Mouse (Mus musculus): Measurements from ENCODE around the gene Zcchc18.
A peak's percentile ranks its signal among the peaks of the same experiment; 100 is the strongest.
"Not testable (repeated sequence)": the region's sequence is repeated elsewhere in the genome, so short reads cannot be mapped to it uniquely, and the experiment has no call there.

Gene Zcchc18

GRCm38 (mm10) chrX:136992978-136993547 lies at the start of gene Zcchc18:
Gene Zcchc18 (plus strand): TSS chrX:136993155.
- DNase-seq (ENCODE audit: low read depth, low spot score): peak; percentile 56

DNA sequence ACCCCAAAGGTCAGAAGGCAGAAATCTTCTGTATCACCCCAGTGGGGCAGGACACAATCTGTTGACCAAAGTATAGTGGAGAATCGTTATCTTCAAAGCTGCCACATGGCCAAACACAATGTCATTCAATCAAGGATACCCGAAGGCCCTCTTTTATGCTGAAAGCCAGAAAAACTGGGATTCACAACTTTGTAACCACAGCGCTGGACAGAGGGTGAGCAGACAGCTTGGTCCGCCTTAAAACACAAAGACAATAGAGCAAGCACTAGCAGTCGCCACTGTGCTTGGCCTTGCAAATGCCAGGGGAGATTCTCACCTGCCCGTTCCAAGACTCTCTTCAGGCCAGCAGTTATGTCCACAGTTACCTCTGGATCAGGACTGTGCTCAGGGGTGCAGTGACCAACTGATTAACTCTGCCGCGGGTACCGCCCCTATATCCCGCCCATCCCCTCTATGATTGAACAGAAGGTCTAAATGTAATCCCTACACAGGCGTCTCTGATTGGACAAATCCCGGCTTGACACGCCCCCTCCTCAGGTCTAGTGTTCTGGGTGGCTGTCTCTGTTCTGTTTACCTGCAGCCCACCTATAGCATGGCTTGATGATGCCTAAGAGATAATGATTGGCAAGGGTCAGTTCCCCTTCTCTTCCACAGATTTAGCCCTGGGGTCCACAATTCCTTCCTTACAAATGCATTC lies 35.2 kb upstream of the Zcchc18 start:
- peak; percentile 56 for DNase-seq (ENCODE audit: low read depth, low spot score)

- not testable (repeated sequence) for DNase-seq (ENCODE audit: low read depth, low spot score)
Measured at GRCm38 (mm10) chrX:136958300-136958699, 34.7 kb upstream of the Zcchc18 start.

GRCm38 (mm10) chrX:136959688-136960087 lies 33.3 kb upstream of the Zcchc18 start:
- no peak for DNase-seq (ENCODE audit: low read depth, low spot score)

- DNase-seq (ENCODE audit: low read depth, low spot score): not testable (repeated sequence)
Measured at GRCm38 (mm10) chrX:136975397-136975796, 17.6 kb upstream of the Zcchc18 start, which contains the start of gene Tmsb15b2. Gene Tmsb15b2 (minus strand): TSS chrX:136975497.

GRCm38 (mm10) chrX:136976424-136977084 lies 16.4 kb upstream of the Zcchc18 start, which contains the start of the genes Tmsb15l and Tmsb15b1:
Gene Tmsb15l (minus strand): TSS chrX:136976869.
Gene Tmsb15b1 (minus strand): TSS chrX:136976874.
- peak; percentile 67 for DNase-seq (ENCODE audit: low read depth, low spot score)

GRCm38 (mm10) chrX:136978616-136979015 lies 14.3 kb upstream of the Zcchc18 start:
- DNase-seq (ENCODE audit: low read depth, low spot score): no peak

DNA sequence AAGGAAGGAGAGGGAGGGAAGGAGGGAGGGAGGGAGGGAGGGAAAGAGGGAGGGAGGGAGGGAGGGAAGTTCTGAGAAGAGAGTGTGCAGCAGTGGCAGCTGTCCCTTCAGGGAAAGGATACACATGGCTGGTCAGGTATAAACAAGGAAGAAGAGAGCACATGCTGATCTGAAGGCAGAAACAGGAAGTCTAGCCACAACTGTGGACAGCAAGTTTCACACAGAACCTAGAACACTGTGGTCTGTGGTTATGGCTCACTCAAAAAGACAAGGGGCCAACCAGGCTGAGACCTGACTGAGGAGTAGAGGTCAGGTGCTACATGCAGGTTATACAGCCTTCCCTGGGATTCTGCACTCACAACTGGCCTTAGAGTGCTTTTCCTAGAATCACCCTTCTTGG lies 6.9 kb upstream of the Zcchc18 start:
- no peak for DNase-seq (ENCODE audit: low read depth, low spot score)

DNA sequence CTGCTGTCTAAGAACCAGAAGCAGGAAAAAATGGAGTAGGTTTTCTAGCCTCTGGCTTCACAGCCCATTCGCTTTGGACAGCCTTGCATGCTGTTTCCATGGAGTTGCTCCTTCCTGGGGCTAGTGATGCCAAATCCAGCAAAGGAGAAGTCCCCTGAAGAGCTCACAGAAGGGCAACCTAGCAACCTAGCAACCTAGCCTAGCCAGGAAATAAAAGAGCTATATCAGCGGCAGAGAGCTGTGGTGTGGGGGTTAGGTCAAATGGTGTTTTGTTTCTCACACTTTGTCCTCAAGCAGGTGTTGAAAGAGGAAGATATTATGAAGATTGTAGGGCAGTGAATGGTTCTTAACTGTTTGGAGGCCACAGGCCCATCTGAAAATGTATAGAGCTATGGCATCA lies 1.7 kb upstream of the Zcchc18 start:
- no peak for DNase-seq (ENCODE audit: low read depth, low spot score)

GRCm38 (mm10) chrX:136992191-136992965 lies 577 bp upstream of the Zcchc18 start:
- no peak for DNase-seq (ENCODE audit: low read depth, low spot score)

DNA sequence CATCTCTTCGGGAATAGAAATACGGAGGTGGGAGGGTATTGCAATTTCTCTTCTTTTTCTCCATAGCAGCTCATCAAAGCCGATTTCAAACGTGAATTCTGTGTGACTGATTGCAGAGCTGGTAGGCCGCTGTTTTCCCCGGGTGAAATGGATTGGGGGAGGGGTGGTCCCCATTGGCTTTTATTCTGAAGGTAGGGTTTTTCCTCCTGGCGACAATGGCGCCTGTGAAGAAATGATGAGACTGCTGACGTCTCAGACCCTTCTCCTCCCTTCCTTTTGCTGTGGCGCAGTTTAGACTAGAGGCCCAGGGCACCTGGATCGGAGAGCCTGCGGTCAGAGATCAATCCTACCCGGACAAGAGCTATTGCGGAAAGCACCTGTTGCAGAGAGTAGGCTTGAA lies 686 bp downstream of the Zcchc18 start:
- no peak for DNase-seq (ENCODE audit: low read depth, low spot score)

DNA sequence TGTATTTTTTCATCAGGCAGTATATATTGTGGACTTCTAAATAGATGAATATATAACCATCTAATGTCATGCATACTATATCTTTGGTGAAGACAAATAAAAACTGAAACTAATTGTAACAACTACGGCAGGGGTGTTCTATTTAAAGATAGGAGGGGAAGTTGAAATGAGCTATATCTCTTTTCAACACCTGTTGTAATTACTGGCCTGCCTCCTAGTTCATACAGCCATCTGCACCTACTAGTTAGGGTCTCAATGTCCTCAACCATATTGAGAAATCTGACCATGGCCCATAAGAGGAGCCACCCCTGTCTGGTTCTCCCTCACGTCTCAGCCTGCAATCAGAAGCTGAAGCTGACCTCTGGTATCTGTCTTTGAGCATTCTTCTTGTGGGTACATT lies 3.3 kb downstream of the Zcchc18 start:
- no peak for DNase-seq (ENCODE audit: low read depth, low spot score)

GRCm38 (mm10) chrX:137015099-137015709 lies 22.2 kb downstream of the Zcchc18 start:
- DNase-seq (ENCODE audit: low read depth, low spot score): peak; percentile 41

GRCm38 (mm10) chrX:137017668-137018067 lies 24.7 kb downstream of the Zcchc18 start:
- DNase-seq (ENCODE audit: low read depth, low spot score): no peak

DNA sequence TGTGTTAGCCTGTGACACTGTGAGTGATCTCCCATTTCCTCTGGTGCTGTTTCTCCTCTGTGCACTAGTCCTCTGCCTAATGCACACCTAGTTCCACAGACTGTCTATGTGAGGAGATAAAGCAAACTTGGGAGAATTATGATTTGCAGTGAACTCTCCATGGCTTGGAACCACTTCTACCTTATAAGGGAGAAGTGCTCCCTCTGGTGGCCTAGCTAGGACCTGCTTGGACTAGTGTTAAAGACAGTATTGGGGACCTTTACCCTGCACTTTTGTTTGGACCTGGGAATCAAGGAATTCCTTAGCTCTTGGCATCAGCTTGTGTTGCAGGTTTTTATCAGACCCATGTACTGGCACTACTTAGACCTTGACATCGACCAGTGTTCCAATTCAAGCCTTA lies 26.4 kb downstream of the Zcchc18 start:
- DNase-seq (ENCODE audit: low read depth, low spot score): peak; percentile 27

- DNase-seq (ENCODE audit: low read depth, low spot score): no peak
Measured at GRCm38 (mm10) chrX:137030916-137031315, 38.0 kb downstream of the Zcchc18 start.

GRCm38 (mm10) chrX:137031726-137032125 lies 38.8 kb downstream of the Zcchc18 start:
- no peak for DNase-seq (ENCODE audit: low read depth, low spot score)

GRCm38 (mm10) chrX:137034322-137034721 lies 41.4 kb downstream of the Zcchc18 start:
- no peak for DNase-seq (ENCODE audit: low read depth, low spot score)

DNA sequence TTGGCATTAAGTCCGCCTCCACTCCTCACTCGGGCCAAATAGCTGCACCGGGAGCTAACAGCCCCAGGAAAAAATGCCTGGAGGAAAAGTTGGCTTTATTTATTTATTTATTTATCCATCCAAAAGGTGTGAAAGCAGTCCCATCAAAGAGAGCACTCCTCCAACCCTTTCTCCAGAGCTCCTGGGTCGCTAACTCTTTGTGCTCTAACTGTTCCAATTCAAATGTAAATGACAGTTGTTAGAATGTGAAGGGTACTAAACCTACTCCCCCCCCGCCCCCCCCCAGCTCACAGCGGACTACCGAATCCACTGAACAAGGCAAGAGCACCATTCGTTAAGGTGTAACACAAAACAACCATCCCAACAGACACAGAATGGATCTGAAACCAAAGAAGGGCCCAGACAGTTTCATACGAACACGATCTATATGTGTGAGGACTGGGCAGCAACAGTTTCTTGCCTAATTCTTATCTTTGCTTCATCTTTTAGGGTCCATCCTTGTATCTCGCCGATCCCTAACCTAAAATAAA lies 44.6 kb downstream of the Zcchc18 start:
- DNase-seq (ENCODE audit: low read depth, low spot score): no peak

- peak; percentile 63 for DNase-seq (ENCODE audit: low read depth, low spot score)
Measured at GRCm38 (mm10) chrX:137038000-137038483, 45.1 kb downstream of the Zcchc18 start, which contains the start of gene Slc25a53. Gene Slc25a53 (minus strand): TSS chrX:137038302.

DNA sequence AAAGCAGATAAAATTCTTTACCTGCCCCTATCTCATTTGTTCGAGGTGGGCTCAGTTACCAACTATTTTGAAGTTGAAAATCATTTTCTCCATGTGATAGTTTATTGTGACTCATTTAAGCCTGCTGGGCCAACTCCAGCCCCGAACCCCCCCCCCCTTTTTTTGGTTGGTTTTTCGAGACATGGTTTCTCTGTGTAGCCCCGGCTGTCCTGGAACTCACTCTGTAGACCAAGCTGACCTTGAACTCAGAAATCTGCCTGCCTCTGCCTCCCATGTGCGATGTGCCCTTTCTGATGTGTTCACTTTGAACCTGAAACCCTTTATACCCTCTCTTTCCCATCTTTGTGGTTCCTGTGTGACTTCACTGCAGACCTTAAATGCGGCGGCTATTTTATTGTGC lies 45.5 kb downstream of the Zcchc18 start:
- DNase-seq (ENCODE audit: low read depth, low spot score): no peak
